Mouse (Mus musculus) heart, postnatal 14 days (tissue): ENCODE data around the gene Tmeff1. TPM values are rescaled to one million over a fixed set of nuclear protein-coding genes. Genes with fewer than 3 reads are reported as not detected.

Experiments used
- DNase-seq, 2 experiments: peaks; one replicate each; pipeline ENCODE4 v3.0.0; 2021 to 2022
- intact Hi-C: fragments of 180-260 bp; cut with DNase I; formaldehyde crosslinking; loops from one replicate; pipeline ENCODE4 v1.15.1; 2025
- total RNA-seq, 2 experiments: library from RNA; stranded (reverse); gene quantifications; 2 replicates each; pipeline ENCODE4 v1.2.3; 2021

Tmeff1 gene
- total RNA-seq, 2 experiments from 2014 or later, result 12.5 to 13.1 TPM

DNA sequence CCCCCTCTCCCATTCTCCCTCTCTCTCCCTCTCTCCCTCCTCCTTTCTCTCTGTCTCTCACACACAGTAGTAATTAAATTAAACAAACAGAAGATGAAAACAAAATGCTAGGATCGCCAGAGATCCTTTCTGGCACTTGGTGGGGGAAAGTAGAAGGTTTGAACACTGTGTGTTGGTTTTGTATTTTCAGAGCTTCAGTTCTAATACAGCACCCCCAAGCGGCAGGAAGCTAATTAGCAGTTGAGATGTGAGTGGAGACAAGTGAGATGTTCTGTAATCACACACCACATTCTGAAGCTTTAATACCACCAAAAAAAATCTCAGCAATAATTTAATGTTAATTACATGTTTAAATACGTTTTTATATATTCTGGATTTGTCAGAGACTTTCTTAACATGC, 29.2 kb upstream of the Tmeff1 start:
- intact Hi-C loops, result loop anchor here (5.0 kb wide), 1 partner anchor 83 kb away; the partner anchor contains the start of gene Tex10
- peak; percentile 36 to 64 for DNase-seq

DNA sequence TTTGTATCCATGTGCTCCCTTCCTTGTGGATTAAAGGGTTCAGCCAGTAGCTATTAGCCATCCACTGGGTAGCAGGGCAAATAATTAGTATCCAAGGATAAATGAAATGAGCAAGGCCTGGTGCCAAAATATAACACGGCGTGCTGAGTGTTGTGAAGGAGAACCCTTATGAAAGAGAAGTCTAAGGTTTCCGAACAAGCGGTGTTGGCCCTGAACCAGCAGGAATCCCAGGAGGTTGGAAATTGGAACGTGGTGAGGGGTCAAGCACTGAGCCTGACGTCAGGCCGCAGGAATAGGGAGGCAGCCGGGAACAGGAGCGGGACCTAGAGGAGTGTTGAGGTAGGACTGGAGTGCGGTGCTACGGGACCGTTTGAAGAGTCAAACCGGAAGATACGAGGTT, 25.3 kb upstream of the Tmeff1 start:
- intact Hi-C loops, result loop anchor here (5.0 kb wide), 1 partner anchor 87 kb away; the partner anchor contains the start of gene Tex10
- peak in 1 of 2 experiments; percentile 37 for DNase-seq

DNA sequence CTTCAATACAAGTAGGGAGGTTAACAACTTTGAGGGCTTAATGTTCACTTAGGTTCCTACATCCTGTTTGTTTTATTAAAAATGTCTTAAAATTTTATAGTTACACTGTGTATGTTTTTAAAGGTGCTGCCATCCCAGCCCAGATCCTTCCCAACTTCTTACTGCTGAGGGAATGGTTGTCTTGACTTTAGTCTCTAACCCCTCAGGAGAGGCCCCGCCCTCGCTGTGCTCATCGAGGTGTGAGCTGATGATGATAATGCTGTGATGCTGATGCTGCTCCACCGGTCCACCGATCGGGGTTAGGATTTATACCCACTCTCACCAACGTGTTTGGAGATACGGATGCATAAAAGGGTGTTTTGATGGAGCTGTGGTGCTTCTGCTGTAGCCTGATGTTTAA, 23.1 kb upstream of the Tmeff1 start:
- no peak for DNase-seq
- intact Hi-C loops, result no loop called here

DNA sequence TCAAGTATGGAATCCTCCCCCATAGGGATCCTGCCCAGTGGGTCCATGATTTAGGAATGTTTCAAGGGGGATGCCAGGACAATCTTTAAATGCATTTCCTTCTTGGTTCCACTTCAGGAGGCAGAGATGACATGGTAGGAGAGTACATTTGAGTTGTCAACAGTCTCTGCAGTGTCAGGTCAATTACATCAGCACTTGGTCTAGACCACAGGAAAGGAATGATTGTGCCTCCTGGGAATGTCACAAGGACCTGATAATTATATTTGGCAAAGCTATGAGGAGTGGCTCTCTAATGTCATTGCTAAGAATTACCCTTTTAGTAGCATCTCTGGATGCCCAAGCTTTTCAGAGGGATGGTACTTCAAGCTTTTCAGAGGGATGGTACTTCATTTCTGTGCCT, 20.0 kb upstream of the Tmeff1 start:
- intact Hi-C loops, result no loop called here
- DNase-seq, result no peak

DNA sequence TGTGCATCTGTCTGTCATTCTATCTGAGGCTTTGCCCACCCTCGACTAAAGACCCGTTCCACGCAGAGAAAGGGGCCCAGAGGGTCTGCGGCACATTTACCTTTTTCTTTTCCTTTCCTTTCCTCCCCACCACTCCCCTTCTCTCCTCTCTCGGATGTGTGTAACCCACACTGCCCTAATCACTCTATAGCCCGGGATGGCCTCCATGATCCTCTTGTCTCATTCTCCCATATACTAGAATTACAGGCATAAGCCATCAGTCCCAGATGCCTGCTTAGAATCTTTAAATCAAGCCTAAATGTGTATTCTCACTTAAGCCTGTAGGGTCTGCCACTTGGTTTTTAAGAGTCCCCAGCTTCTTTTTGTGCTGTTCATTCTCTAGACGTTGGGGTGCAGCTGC, 8.6 kb upstream of the Tmeff1 start:
- intact Hi-C loops, result no loop called here
- DNase-seq, result no peak

DNA sequence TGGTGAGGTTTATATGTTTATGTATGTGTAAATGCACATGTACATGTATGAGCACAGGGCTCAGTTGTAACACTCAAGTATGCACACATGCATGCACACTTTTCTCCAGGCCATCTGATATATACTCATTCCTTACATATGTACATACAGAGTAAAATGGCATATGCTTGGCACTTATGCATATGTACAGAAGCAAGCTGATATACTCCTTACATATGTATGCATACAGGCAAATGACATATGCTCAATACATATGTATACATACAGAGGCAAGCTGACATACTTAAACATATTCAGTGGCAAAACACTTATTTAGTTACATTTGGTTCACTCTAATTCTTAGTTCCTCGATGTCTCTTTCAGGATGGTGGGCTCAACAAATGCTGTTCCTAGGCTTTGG, 7.1 kb upstream of the Tmeff1 start:
- intact Hi-C loops, result no loop called here
- DNase-seq, result no peak

DNA sequence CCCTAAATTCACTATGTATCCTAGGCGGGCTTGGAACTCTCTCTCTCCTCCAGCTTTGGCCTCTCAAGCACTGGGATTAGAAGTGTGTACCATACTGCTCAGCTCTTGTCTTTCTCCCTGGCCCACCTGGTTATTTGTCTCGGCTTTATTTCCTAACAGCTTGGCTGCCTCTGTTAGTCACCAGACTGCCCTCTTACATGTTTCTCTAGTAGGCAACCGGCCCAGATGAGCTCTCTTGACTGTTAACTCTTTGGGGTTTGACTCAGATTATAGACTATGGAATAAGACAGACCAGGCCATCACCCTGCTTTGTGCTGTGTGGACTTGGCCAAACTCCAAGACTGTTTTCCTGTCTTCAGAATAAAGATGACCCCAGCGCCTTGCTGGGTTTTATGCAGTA, 6.6 kb upstream of the Tmeff1 start:
- DNase-seq, result peak; percentile 20 to 47
- intact Hi-C loops, result no loop called here

DNA sequence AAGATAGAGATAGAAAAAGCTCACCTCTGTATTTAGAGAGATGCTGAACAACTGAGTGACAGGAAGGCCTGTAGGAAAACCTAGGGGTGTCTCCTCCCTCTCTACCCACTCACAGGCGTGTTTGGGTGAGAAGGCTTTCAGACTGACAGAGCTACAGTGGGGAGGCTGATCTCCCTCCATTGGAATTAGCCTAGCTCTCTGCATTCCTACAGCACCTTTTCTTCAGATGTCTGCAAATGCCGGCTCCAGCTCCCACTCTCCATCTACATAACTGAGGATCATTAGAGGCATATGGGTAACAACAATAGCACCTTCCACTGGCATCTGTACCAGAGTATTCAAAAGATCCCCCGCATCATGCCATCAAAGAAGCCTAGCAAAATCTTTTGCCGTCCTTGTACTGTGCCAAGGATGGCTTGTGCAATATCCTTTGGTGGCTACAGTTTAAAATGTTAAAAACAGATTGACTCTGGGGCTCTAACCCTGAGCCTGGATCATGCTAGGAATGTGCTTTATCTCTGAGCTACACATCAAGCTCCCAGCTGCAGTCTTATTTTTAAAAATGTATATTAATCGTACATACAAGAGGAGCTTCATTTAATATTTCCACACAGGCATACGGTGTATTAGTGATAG, 5.4 kb upstream of the Tmeff1 start:
- intact Hi-C loops, result loop anchor here (5.0 kb wide), 2 partner anchors 37 to 88 kb away; no protein-coding TSS in a partner anchor
- no peak for DNase-seq

DNA sequence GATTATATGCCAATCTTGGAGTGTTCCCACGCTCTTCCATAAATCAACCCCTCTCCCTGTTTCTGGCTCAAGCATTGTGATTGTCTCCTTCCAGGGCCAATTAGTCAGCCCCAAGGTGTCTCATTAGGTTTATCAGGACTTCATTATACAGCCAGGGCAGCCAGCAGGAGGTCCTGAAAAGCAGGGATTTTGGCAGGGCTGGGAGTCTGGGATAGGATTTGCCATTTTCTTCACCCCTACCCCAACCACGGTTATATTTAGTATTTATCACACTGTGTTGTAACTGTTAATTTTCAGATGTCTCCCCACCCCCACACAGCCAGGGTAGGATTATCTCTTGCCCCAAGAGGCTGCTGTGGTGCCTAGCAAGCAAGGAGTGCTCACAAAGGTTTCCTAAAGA, 3.8 kb upstream of the Tmeff1 start:
- intact Hi-C loops, result loop anchor here (5.0 kb wide), 2 partner anchors 39 to 86 kb away; no protein-coding TSS in a partner anchor

DNA sequence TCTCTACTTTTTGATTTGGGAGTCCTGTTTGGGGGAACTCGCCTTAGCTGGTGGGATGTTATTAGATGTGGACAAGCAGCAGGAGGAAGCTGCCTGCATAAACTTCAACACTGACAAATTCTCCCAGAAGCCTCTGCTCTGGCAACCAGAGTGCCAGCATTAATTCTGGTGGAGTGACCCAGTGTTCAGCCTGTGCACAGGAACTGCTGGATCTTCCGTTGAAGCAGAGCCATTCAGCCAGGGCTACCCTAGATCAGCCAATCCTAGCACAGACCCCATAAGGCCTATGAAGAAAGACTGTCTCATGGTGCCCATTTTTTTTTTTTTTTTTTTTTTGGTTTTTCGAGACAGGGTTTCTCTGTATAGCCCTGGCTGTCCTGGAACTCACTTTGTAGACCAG, 3.0 kb upstream of the Tmeff1 start:
- DNase-seq, result no peak
- intact Hi-C loops, result loop anchor here (5.0 kb wide), 2 partner anchors 40 to 85 kb away; no protein-coding TSS in a partner anchor

More for the DNA sequence above, 3.8 kb upstream of the Tmeff1 start:
- no peak for DNase-seq

DNA sequence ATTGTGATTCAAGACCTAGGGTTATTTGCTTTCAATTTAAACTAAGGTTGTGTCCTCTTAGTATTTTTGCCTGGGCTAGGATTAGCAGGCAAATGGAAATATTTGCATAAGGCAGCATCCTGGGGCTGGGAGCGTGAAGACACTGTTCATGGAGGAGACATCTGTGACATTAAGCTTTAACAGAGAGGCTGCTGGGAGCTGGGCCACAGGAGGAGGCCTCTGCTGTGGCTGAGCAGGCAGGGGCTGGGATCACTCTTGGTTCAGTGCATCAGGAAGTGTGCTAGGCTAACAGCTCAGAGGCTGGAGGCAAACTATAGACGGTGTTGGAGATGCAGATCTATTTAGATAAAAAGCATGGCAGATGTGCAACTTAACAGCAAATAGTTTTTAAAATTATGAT, 2.0 kb upstream of the Tmeff1 start:
- intact Hi-C loops, result loop anchor here (5.0 kb wide), 2 partner anchors 41 to 84 kb away; no protein-coding TSS in a partner anchor
- DNase-seq, result no peak

DNA sequence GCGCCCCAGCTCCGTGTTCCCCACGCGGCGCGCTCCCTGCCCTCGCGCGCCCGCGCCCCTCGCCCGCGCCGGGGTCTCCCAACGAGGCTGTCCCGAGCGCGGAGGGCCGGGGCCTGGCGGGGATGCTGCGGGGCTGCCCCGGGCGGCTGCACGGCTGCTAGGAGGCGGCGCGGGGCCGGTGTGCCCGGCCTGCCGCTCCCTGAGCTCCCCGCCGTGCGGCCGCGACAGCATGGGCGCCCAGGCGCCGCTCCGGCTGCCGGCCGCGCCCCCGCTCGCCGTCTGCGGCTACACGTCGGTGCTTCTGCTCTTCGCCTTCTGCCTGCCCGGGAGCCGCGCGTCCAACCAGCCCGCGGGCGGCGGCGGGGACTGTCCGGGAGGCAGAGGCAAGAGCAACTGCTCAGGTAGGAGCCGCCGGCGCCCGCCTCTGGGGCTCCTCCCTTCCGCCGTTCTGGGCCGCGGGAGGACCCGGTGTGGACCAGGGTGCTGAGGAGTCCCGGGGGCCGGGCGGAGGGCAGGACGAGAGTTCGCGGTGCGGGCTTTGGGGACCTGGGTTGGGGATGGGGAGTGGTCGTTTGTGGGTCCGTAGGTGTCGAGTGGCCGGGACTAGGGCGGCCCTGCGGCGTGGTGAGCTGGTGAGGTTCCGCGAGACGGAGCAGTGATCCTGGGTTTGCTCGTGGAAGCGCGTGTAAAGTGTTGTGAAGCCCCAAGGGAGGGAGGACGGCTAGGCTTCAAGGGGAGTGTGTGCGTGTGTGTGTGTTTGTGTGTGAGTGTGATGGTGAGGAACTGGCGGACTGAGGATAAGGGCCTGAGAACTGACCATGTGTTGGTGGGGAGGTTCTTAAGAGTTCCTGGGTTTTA, 496 bp downstream of the Tmeff1 start:
- DNase-seq, result peak; percentile 58 to 63
- intact Hi-C loops, result loop anchor here (5.0 kb wide), 1 partner anchor 97 kb away; no protein-coding TSS in a partner anchor

DNA sequence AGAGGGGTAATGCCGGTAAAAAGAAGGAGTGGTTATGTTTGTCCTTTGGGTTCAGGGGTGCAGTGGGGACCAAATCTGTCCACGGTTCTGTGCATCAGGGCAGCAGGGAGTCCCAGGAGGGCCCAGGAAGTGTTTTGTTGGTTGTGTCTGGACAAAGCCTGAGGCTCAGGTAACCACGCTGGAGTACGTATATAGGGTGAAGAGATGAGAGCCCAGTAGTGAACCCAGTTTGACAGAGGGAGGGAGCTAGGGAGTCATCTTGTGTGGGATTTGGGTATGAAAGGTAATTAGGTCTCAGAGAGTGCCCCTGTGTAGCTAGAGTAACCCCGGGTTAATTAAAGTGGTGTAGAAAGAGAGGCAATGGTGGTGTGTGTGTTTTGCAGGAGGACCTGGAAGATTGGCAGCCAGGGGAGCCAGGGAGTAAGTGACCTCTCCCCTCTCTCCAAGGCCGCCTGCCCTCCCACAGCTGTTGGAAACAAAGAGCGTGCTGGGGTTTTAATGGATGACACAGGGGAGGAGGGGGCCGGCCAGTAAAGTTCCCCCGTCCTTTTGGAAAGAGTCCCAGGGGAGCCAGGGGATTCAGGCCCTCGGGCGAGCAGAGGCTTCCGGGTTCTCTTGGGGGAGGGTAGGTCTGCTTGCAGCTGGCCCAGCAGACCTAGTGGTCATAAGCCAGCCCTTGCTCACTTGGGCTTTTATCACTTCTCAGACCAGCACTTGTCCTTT, 1.3 kb downstream of the Tmeff1 start:
- intact Hi-C loops, result loop anchor here (5.0 kb wide), 1 partner anchor 96 kb away; no protein-coding TSS in a partner anchor
- peak; percentile 11 to 45 for DNase-seq

DNA sequence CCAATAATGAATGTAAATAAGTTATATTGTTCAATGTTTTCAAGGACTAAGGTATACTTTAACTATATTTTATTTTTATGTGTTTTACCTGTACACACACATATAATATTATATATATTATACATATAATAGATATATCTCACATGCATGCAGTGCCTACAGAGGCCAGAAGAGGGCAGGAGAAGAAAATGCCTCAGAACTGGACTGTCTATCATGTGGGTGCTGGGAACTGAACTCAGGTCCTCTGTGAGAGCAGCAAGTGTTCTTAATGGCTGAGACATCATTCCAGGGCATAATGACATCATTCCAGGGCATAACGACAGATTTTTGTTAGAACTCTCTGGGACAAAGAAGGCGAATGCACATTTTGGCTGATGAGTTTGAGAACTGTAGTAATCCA, 2.6 kb downstream of the Tmeff1 start:
- intact Hi-C loops, result loop anchor here (5.0 kb wide), 1 partner anchor 95 kb away; no protein-coding TSS in a partner anchor
- no peak for DNase-seq

DNA sequence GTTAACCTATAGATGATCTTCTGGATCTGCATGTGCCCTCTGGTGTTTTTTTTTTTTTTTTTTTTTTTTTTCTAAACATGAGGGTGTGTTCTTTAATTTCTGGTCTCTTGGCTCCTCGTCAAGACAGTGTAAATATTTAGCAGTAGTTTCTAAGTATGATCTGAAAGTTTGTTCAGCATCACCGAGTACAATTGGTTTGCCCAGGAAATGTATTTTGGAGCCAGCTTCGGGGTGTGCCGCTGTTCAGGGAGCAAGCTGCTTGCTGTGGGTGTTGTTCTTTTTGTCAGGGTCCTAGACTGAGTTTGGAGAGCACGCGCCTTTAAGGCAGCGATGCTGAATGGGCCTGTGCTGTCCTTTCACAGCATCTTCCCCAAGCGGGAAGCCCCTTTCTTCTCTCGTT, 3.6 kb downstream of the Tmeff1 start:
- DNase-seq, result no peak
- intact Hi-C loops, result loop anchor here (5.0 kb wide), 1 partner anchor 94 kb away; no protein-coding TSS in a partner anchor

DNA sequence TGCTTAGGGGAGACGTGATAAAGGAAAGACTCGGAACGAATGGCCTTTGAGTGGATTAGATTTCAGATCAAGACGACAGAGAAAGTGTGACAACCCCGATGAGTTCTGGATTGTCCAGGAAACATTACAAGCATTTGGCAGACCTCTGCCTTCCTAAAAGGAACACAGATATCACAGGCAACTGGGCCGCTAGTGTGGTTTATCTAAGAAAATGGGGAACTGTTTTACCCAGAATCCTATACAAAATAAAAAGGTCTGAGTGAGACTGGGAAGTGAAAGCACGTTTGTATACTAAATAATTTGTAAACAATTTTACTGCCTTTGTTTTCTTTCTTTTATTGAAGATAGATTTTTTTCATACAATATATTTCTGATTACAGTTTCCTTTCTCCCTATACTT, 5.9 kb downstream of the Tmeff1 start:
- no peak for DNase-seq
- intact Hi-C loops, result no loop called here

DNA sequence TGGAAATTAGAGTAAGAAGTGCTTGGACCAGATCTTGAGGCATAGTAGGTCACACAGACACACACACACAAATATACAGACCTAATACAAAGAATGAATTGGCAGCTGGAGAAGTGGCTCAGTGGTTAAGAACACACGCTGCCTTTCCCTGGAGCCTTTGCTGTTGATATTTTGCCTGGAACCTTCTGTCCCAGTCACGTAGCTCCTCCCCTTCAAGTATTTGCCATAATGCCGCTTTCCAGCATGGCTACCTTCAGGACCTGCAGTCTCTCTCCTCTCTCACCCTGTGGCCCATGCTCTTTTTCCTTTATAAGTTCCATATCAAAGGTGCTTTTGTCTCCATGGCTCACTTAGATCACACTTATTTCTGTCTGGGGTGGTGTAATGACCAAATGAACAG, 6.4 kb downstream of the Tmeff1 start:
- intact Hi-C loops, result no loop called here
- no peak for DNase-seq

DNA sequence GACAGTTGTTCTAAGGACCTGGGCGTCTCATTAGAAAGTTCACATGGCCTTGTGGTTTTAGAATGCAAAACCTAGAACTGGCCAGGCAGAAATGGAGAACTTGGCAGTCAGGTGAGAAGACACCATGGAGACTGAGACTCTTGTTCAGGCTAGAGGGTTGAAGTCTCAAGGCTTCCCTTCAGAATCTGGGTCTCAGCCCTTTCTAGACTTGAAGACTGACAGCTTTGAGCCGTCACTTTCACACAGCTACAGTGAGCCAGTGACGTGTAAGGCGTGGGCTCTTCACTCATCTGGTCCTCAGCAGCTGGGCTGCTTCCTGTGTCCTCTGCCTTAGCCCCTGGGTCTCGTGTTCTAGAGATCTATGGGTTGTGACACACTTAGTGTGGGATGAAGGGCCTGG, 7.4 kb downstream of the Tmeff1 start:
- DNase-seq, result peak in 1 of 2 experiments; percentile 7
- intact Hi-C loops, result no loop called here

DNA sequence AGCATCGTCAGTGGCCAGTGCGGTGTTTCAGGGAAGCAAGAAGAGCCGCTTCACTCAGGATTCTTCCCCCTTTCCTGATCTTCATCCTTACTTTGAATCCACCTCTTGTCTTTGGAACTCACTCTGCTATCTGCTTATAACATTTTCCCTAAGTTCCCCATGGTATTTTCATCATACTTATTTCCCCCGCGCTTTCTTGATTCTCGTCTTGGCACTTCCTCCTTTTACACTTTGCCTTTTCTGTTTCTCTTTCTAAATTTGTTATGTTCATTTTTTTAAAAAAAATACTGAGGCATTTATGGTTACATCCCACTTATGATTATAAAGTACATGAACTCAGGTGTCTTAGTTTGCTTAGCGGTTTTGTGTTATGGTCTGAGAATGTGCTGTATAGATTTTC, 7.9 kb downstream of the Tmeff1 start:
- DNase-seq, result no peak
- intact Hi-C loops, result no loop called here

DNA sequence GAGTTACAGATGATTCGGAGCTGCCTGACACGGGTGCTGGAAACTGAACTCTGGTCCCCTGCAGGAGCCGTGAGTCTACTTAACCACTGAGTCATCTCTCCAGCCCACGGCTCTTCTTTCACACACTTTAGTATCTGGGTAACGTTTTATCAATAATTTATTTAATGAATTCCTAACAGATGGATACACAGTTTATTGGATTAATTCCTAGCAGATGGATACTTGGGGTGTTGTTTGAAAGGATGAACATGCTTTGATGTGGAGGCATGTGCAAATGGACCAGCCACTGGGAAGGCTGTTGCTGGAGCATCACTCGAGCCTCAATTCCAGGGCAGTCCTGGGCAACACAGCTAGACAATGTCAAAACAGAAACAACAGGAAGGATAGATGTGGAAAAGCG, 11.1 kb downstream of the Tmeff1 start:
- no peak for DNase-seq
- intact Hi-C loops, result no loop called here

DNA sequence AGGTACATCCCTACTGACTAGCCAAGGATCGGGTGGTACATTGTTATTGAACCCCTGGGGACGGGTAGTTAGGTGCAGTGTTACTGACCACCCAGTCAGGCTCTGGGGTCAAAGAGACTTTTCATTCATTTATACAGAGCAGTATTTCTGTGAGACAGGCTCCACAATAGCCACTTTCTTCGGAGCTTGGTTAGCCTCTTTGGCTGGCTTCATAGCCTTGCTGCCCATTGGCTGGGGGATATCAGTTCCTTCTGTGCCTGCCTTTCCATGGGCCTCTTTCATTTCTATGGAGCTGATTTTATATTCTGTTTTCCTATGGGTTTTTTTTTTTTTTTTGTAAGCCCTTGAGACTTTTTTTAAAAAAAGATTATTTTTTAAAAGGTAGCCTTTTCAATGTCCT, 20.7 kb downstream of the Tmeff1 start:
- no peak for DNase-seq
- intact Hi-C loops, result no loop called here
